Mouse (Mus musculus): ENCODE data around the gene Mns1. TPM values are rescaled to one million over a fixed set of nuclear protein-coding genes. Genes with fewer than 3 reads are reported as not detected.
"Not testable (repeated sequence)": the region's sequence is repeated elsewhere in the genome, so short reads cannot be mapped to it uniquely, and the experiment has no call there.

Mns1 gene
- polyA plus RNA-seq (2015; fragmentation: Nextera tagmentation; extraction: Ambion mirVana), result 18.7 and 18.9 TPM in 2 replicates

- Histone ChIP-seq H3K9me3 (no peaks in the 10 kb centered on the region), H3K27ac (no peak within 1 kb of the TSS), H3K4me3 (peak within 1 kb of the TSS; percentile 63), H3K27me3 (no peaks in the 10 kb centered on the region), H3K4me2 (peak within 1 kb of the TSS; percentile 98), H3K36me3 (0 out of 2 replicates have a peak, but pooled peaks cover 3% of the 10 kb centered on the region), H3K4me1 (peaks cover 10% of the 10 kb centered on the region), H3K9ac (peak within 1 kb of the TSS; percentile 52)
- peak; percentile 95 for ATAC-seq (ENCODE audit: insufficient number of reproducible peaks, low FRiP score, low TSS enrichment, low read depth)
- WGBS, result 2% methylated on average over 43 of the region's 43 CpGs
Measured at GRCm38 (mm10) chr9:72437822-72438701, at the start of gene Mns1. Mns1 (plus strand) TSS chr9:72438011.

- Histone ChIP-seq H3K9ac (no peak overlapping the region), H3K4me3 (no peak overlapping the region), H3K27ac (no peak overlapping the region), H3K36me3 (no peaks in the 10 kb centered on the region), H3K4me1 (0 out of 2 replicates have a peak, but pooled peaks cover 6% of the 10 kb centered on the region), H3K4me2 (no peak overlapping the region), H3K9me3 (no peaks in the 10 kb centered on the region), H3K27me3 (no peaks in the 10 kb centered on the region)
- no peak for ATAC-seq (ENCODE audit: insufficient number of reproducible peaks, low FRiP score, low TSS enrichment, low read depth)
- 83% methylated on average over 4 of the region's 4 CpGs for WGBS
Measured at GRCm38 (mm10) chr9:72388934-72389333, 48.9 kb upstream of the Mns1 start.

- 74% methylated on average over 14 of the region's 14 CpGs for WGBS
- H3K27ac ChIP-seq, result no peak overlapping the region
- ATAC-seq (ENCODE audit: insufficient number of reproducible peaks, low FRiP score, low TSS enrichment, low read depth), result no peak
Measured at GRCm38 (mm10) chr9:72389431-72390002, 48.3 kb upstream of the Mns1 start.

GRCm38 (mm10) chr9:72390321-72391077 is 47.3 kb upstream of the Mns1 start:
- no peak overlapping the region for H3K4me2 ChIP-seq
- WGBS, result 78% methylated on average over 12 of the region's 12 CpGs
- no peak for ATAC-seq (ENCODE audit: insufficient number of reproducible peaks, low FRiP score, low TSS enrichment, low read depth)

More at GRCm38 (mm10) chr9:72389431-72390002, 48.3 kb upstream of the Mns1 start:
- Histone ChIP-seq H3K4me2 (no peak overlapping the region), H3K27me3 (no peaks in the 10 kb centered on the region), H3K9ac (no peak overlapping the region), H3K4me1 (0 out of 2 replicates have a peak, but pooled peaks cover 6% of the 10 kb centered on the region), H3K9me3 (no peaks in the 10 kb centered on the region), H3K36me3 (no peaks in the 10 kb centered on the region), H3K4me3 (no peak overlapping the region)

GRCm38 (mm10) chr9:72392686-72393085 is 45.1 kb upstream of the Mns1 start:
- no peak overlapping the region for H3K4me2 ChIP-seq
- 0 out of 2 replicates have a peak, but pooled peaks cover 6% of the 10 kb centered on the region for H3K4me1 ChIP-seq
- H3K36me3 ChIP-seq, result no peaks in the 10 kb centered on the region
- WGBS, result 56% methylated on average over 7 of the region's 7 CpGs
- H3K9ac ChIP-seq, result no peak overlapping the region
- no peaks in the 10 kb centered on the region for H3K9me3 ChIP-seq
- no peak overlapping the region for H3K27ac ChIP-seq
- H3K4me3 ChIP-seq, result no peak overlapping the region
- ATAC-seq (ENCODE audit: insufficient number of reproducible peaks, low FRiP score, low TSS enrichment, low read depth), result no peak
- no peaks in the 10 kb centered on the region for H3K27me3 ChIP-seq

More at GRCm38 (mm10) chr9:72390321-72391077, 47.3 kb upstream of the Mns1 start:
- Histone ChIP-seq H3K36me3 (no peaks in the 10 kb centered on the region), H3K4me3 (no peak overlapping the region), H3K9ac (no peak overlapping the region), H3K9me3 (no peaks in the 10 kb centered on the region), H3K4me1 (0 out of 2 replicates have a peak, but pooled peaks cover 6% of the 10 kb centered on the region), H3K27ac (no peak overlapping the region), H3K27me3 (no peaks in the 10 kb centered on the region)

GRCm38 (mm10) chr9:72393238-72393637 is 44.6 kb upstream of the Mns1 start:
- Histone ChIP-seq H3K9me3 (no peaks in the 10 kb centered on the region), H3K4me2 (no peak overlapping the region), H3K27ac (no peak overlapping the region), H3K9ac (no peak overlapping the region), H3K27me3 (no peaks in the 10 kb centered on the region), H3K36me3 (no peaks in the 10 kb centered on the region), H3K4me1 (0 out of 2 replicates have a peak, but pooled peaks cover 6% of the 10 kb centered on the region), H3K4me3 (no peak overlapping the region)
- 75% methylated on average over 15 of the region's 15 CpGs for WGBS
- no peak for ATAC-seq (ENCODE audit: insufficient number of reproducible peaks, low FRiP score, low TSS enrichment, low read depth)

- Histone ChIP-seq H3K4me2 (no peak overlapping the region), H3K9me3 (no peaks in the 10 kb centered on the region), H3K4me1 (0 out of 2 replicates have a peak, but pooled peaks cover 6% of the 10 kb centered on the region), H3K9ac (no peak overlapping the region), H3K36me3 (no peaks in the 10 kb centered on the region), H3K27ac (no peak overlapping the region), H3K4me3 (no peak overlapping the region), H3K27me3 (no peaks in the 10 kb centered on the region)
- ATAC-seq (ENCODE audit: insufficient number of reproducible peaks, low FRiP score, low TSS enrichment, low read depth), result no peak
- WGBS, result 58% methylated on average over 8 of the region's 8 CpGs
Measured at GRCm38 (mm10) chr9:72393869-72394341, 43.9 kb upstream of the Mns1 start.

- Histone ChIP-seq H3K4me1 (no peaks in the 10 kb centered on the region), H3K27me3 (no peaks in the 10 kb centered on the region), H3K36me3 (no peaks in the 10 kb centered on the region), H3K9me3 (no peaks in the 10 kb centered on the region), H3K9ac (no peak overlapping the region), H3K27ac (no peak overlapping the region), H3K4me3 (no peak overlapping the region), H3K4me2 (no peak overlapping the region)
- 38% methylated on average over 4 of the region's 4 CpGs for WGBS
- ATAC-seq (ENCODE audit: insufficient number of reproducible peaks, low FRiP score, low TSS enrichment, low read depth), result no peak
Measured at GRCm38 (mm10) chr9:72400121-72400520, 37.7 kb upstream of the Mns1 start.

GRCm38 (mm10) chr9:72401769-72402168 is 36.0 kb upstream of the Mns1 start:
- H3K4me2 ChIP-seq; H3K9ac ChIP-seq; H3K27ac ChIP-seq; H3K9me3 ChIP-seq; H3K4me3 ChIP-seq; H3K4me1 ChIP-seq; H3K27me3 ChIP-seq; ATAC-seq (ENCODE audit: insufficient number of reproducible peaks, low FRiP score, low TSS enrichment, low read depth); H3K36me3 ChIP-seq: not testable (repeated sequence)
- WGBS, result 73% methylated on average over 4 of the region's 4 CpGs

GRCm38 (mm10) chr9:72403421-72403820 is 34.4 kb upstream of the Mns1 start:
- H3K9me3 ChIP-seq, result no peaks in the 10 kb centered on the region
- H3K27ac ChIP-seq, result no peak overlapping the region
- 61% methylated on average over 6 of the region's 6 CpGs for WGBS
- H3K9ac ChIP-seq, result no peak overlapping the region
- H3K27me3 ChIP-seq, result no peaks in the 10 kb centered on the region
- no peak overlapping the region for H3K4me2 ChIP-seq
- no peak for ATAC-seq (ENCODE audit: insufficient number of reproducible peaks, low FRiP score, low TSS enrichment, low read depth)
- no peaks in the 10 kb centered on the region for H3K4me1 ChIP-seq
- H3K36me3 ChIP-seq, result no peaks in the 10 kb centered on the region
- no peak overlapping the region for H3K4me3 ChIP-seq

GRCm38 (mm10) chr9:72404446-72404845 is 33.4 kb upstream of the Mns1 start:
- Histone ChIP-seq H3K9ac (no peak overlapping the region), H3K27ac (no peak overlapping the region)
- 89% methylated on average over 8 of the region's 8 CpGs for WGBS

More at GRCm38 (mm10) chr9:72404446-72404845, 33.4 kb upstream of the Mns1 start:
- Histone ChIP-seq H3K4me1 (no peaks in the 10 kb centered on the region), H3K4me3 (no peak overlapping the region), H3K9me3 (no peaks in the 10 kb centered on the region), H3K4me2 (no peak overlapping the region), H3K27me3 (peaks cover 3% of the 10 kb centered on the region; the same call in 1 of the 2 replicates), H3K36me3 (no peaks in the 10 kb centered on the region)
- no peak for ATAC-seq (ENCODE audit: insufficient number of reproducible peaks, low FRiP score, low TSS enrichment, low read depth)
